Mouse (Mus musculus) C2C12 (cell line): ENCODE data around the gene Tgm2. TPM values are rescaled to one million over a fixed set of nuclear protein-coding genes. Genes with fewer than 3 reads are reported as not detected.

Experiments used
- H3K27me3 ChIP-seq: one replicate; pipeline ENCODE4 v1.6.1; 2011; ENCODE audit not compliant: control insufficient read depth, insufficient read depth, insufficient read length
- H3K36me3 ChIP-seq: one replicate; pipeline ENCODE4 v1.6.1; 2011; ENCODE audit not compliant: control insufficient read depth, insufficient read depth
- H3K4me3 ChIP-seq: one replicate; pipeline ENCODE4 v1.5.1; 2011; ENCODE audit warnings: mild to moderate bottlenecking, control low read depth; ENCODE audit not compliant: poor library complexity, insufficient read depth, severe bottlenecking
- H3K79me2 ChIP-seq: one replicate; pipeline ENCODE4 v1.6.1; 2011; ENCODE audit not compliant: control insufficient read depth, insufficient read depth
- H3K79me3 ChIP-seq: one replicate; pipeline ENCODE4 v1.6.1; 2011; ENCODE audit warnings: low read depth, control low read depth
- H3ac ChIP-seq: one replicate; pipeline ENCODE3; 2011; ENCODE audit warnings: low read depth; ENCODE audit not compliant: control insufficient read depth, insufficient read length
- CEBPB ChIP-seq: IDR thresholded peaks from one replicate; pipeline ENCODE4 v1.6.1; 2011; ENCODE audit warnings: low read depth, mild to moderate bottlenecking, control low read depth, moderate library complexity
- CTCF ChIP-seq: IDR thresholded peaks from one replicate; pipeline ENCODE4 v1.5.1; 2011; ENCODE audit not compliant: control insufficient read depth, insufficient read depth, insufficient read length
- FOSL1 ChIP-seq: IDR thresholded peaks from one replicate; pipeline ENCODE4 v1.8.0; 2011; ENCODE audit warnings: mild to moderate bottlenecking, low read length; ENCODE audit not compliant: poor library complexity, insufficient read depth, severe bottlenecking
- MAX ChIP-seq: IDR thresholded peaks from one replicate; pipeline ENCODE4 v1.6.1; 2011; ENCODE audit warnings: mild to moderate bottlenecking, control low read depth
- MYOD1 ChIP-seq: IDR thresholded peaks from one replicate; pipeline ENCODE4 v1.6.1; 2011; ENCODE audit warnings: low read depth; ENCODE audit not compliant: control insufficient read depth, insufficient read length
- MYOG ChIP-seq: IDR thresholded peaks from one replicate; pipeline ENCODE4 v1.6.1; 2011; ENCODE audit not compliant: control insufficient read depth, insufficient read length; ENCODE audit errors: extremely low read depth
- USF1 ChIP-seq: IDR thresholded peaks from one replicate; pipeline ENCODE4 v1.6.1; 2011; ENCODE audit warnings: low read depth, mild to moderate bottlenecking, control low read depth, moderate library complexity
- long read RNA-seq, 2 experiments: library from polyadenylated mRNA; unstranded; transcript quantifications; one replicate each; pipeline ENCODE4 v2.0.0; 2019 to 2020
- polyA plus RNA-seq: library from polyadenylated mRNA; unstranded; fragments of >200 nt; fragmentation: generic; extraction: Trizol; gene quantifications from one replicate; pipeline ENCODE4 v1.2.1, GENCODE M21; 2012; ENCODE audit warnings: missing spikeins

The Tgm2 gene
- polyA plus RNA-seq = 1.1 TPM
- long read RNA-seq, experiment 1, partial matches to known transcripts = 1 of 8 reads
- long read RNA-seq, experiment 1, other reads (novel, unspliced or antisense) = 3 of 8 reads
- long read RNA-seq, experiment 2, transcript Tgm2-201 (13 exons, 3,596 nt) = major isoform, 5 of 5 reads
- long read RNA-seq, experiment 2, partial matches to known transcripts = 0 of 5 reads
- long read RNA-seq, experiment 2, other reads (novel, unspliced or antisense) = 0 of 5 reads

GRCm38 (mm10) chr2:158146223-158146622 lies at the start of gene Tgm2:
Tgm2 (minus strand) TSS chr2:158146436.
- Histone ChIP-seq H3K27me3 (no peaks in the 10 kb centered on the region), H3K79me3 (no peaks in the 10 kb centered on the region), H3K36me3 (no peaks in the 10 kb centered on the region), H3K4me3 (no peak within 1 kb of the TSS), H3ac (no peak within 1 kb of the TSS), H3K79me2 (no peaks in the 10 kb centered on the region)
- TF ChIP-seq MYOD1 (no peak), MAX (no peak), MYOG (no peak), CTCF (peak; percentile 72)

- TF ChIP-seq CTCF = peak; percentile 36
- no peak for TF ChIP-seq MAX
- no peak overlapping the region for H3K4me3 ChIP-seq
- H3K79me3 ChIP-seq = no peaks in the 10 kb centered on the region
- H3K36me3 ChIP-seq = no peaks in the 10 kb centered on the region
- H3ac ChIP-seq = no peak overlapping the region
- no peaks in the 10 kb centered on the region for H3K79me2 ChIP-seq
- peaks cover 11% of the 10 kb centered on the region for H3K27me3 ChIP-seq
These were observed 48.9 kb upstream of the Tgm2 start for GRCm38 (mm10) chr2:158194945-158195640.

DNA sequence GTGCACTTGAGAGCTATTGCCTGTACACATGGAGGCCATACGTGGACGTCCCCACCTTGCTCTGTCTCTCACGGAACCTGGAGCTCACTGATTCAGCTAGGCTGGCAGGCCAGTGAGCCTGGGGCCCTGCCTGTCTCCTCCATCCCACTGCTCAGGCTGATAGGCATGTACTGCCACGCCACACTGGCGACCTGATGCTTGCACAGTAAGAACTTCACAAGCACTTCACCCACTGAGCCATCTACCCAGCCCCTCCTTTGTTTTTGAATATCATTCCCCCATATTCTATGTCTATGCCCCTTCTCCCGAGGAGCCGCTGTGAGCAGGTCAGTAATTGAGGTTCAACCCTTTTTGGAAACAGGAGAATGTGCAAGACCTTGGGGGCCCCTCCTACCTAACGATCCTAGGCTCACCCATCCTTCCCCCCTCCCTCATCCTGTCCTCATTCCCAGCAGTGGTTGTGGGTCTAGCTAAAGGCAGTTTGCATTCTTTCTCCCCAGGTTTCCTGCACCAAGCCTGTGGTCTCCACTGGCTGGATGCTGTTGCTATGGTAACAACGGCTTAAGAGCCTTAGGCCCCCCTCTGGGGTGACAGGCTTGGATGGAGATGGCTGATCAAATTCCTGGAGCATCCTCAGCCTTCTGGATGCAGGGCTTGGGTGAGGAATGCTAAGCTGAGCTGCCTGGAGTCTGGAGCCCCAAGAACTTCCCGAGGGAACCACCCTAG lies 47.5 kb upstream of the Tgm2 start:
- Histone ChIP-seq H3ac (no peak overlapping the region), H3K36me3 (no peaks in the 10 kb centered on the region), H3K79me3 (no peaks in the 10 kb centered on the region), H3K4me3 (no peak overlapping the region), H3K27me3 (peaks cover 11% of the 10 kb centered on the region), H3K79me2 (no peaks in the 10 kb centered on the region)
- no peak for TF ChIP-seq CEBPB
- no peak for TF ChIP-seq USF1
- TF ChIP-seq FOSL1 = no peak

DNA sequence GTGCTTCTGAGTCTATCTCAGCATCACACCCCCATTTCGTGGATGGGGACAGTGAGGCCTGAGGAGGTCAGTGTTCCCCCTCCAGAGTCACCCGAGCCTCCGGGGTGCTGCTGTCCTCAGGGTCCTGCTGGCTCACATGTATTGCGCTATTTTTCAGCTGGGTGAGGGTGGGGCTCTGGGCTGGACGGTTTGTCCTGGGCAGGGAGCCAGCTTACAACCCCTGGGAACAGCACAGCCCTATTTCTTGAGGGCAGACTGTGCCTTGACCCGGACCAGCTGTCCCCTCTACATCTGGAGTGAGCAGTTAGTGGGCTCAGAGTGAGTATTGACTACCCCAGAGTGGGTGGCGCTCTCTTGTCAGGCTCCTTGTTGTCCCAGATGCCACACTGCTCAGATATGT lies 44.9 kb upstream of the Tgm2 start:
- TF ChIP-seq CTCF = no peak
- no peak for TF ChIP-seq MYOD1
- Histone ChIP-seq H3ac (no peak overlapping the region), H3K4me3 (no peak overlapping the region)

DNA sequence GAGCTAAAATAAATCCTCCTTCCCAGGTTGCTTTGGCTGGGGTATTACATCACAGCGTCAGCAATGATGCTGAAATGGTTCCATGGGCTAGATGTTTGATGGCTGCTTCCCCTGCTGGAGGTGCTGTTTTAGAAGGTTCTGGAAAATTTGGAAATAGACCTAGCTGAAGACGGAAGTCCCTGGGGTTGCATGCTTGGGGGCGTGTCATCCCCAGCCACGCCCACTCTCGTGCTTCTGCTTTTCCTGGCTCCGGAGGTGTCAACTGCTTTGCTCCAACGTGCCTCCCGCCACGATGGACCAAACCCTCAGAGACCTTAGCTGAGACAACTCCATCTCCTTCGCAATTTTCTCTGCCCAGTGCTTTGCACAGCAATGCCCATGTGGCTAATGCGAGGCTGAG lies 43.2 kb upstream of the Tgm2 start:
- TF ChIP-seq MAX (no peak), MYOD1 (no peak), MYOG (no peak), USF1 (no peak), FOSL1 (no peak), CTCF (no peak), CEBPB (no peak)
- no peak overlapping the region for H3ac ChIP-seq
- H3K27me3 ChIP-seq = peaks cover 11% of the 10 kb centered on the region
- H3K79me3 ChIP-seq = no peaks in the 10 kb centered on the region
- H3K4me3 ChIP-seq = no peak overlapping the region
- H3K79me2 ChIP-seq = no peaks in the 10 kb centered on the region
- H3K36me3 ChIP-seq = no peaks in the 10 kb centered on the region

More for the DNA sequence above, 44.9 kb upstream of the Tgm2 start:
- peaks cover 11% of the 10 kb centered on the region for H3K27me3 ChIP-seq
- H3K36me3 ChIP-seq = no peaks in the 10 kb centered on the region
- no peaks in the 10 kb centered on the region for H3K79me3 ChIP-seq
- H3K79me2 ChIP-seq = no peaks in the 10 kb centered on the region

DNA sequence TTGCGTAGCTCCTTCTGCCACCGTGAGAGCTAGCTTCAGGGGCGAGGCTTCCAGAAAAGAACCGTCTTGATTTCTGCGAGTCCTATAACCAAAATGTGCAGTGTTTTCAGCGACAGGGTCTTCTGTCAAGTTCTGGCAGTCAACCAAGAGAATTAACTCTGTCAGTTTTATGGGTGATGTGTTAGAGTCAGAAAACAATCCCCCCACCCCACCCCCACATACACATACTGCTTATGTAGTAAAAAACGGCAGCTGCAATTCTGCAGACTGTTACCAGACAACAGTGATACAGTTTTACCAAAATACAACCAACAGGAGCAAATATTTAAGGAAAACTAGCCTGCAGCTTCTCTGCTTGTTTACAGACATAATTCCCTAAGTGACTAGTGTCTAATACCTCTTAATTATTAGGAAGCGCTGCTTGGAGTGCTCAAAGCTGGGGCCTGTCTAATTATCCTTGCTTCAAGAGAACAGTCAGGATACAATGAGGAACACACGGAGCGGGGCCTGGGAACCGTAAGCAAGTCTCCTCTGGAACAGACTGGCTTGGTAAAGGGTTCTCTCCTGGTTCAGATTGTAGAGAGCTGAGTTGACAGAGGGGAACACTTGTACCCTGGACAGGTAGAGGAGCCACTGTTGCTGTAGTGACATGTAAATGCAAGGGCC lies 40.1 kb upstream of the Tgm2 start:
- TF ChIP-seq MYOD1 = no peak
- no peak overlapping the region for H3ac ChIP-seq
- no peaks in the 10 kb centered on the region for H3K36me3 ChIP-seq
- H3K27me3 ChIP-seq = peaks cover 3% of the 10 kb centered on the region
- no peak overlapping the region for H3K4me3 ChIP-seq
- no peaks in the 10 kb centered on the region for H3K79me3 ChIP-seq
- no peaks in the 10 kb centered on the region for H3K79me2 ChIP-seq
